Mouse (Mus musculus) midbrain, embryonic 13.5 days (tissue): Measurements from ENCODE around the gene Zfp64. TPM values are rescaled to one million over a fixed set of nuclear protein-coding genes. Genes with fewer than 3 reads are reported as not detected.
A peak's percentile ranks its signal among the peaks of the same experiment; 100 is the strongest.

Source experiments
- ATAC-seq: fragments of 200-750 bp; cut with Nextera tagmentation; 2 replicates; pipeline ENCODE4 v1.8.0; 2017; ENCODE audit warnings: mild to moderate bottlenecking, moderate TSS enrichment, moderate library complexity
- H3K27ac ChIP-seq: fragments of 300-500 bp; sonication (generic); 2 replicates; pipeline ENCODE4 v1.5.1; 2015; ENCODE audit warnings: inconsistent platforms, mild to moderate bottlenecking, moderate library complexity
- H3K27me3 ChIP-seq: fragments of 300-500 bp; sonication (generic); 2 replicates; pipeline ENCODE4 v1.6.1; 2015; ENCODE audit warnings: mild to moderate bottlenecking, inconsistent platforms
- H3K36me3 ChIP-seq: fragments of 300-500 bp; sonication (generic); 2 replicates; pipeline ENCODE4 v1.6.1; 2015; ENCODE audit warnings: mild to moderate bottlenecking, inconsistent platforms
- H3K4me1 ChIP-seq: fragments of 300-500 bp; sonication (generic); replicated peaks from 2 replicates; pipeline ENCODE4 v1.6.1; 2015; ENCODE audit warnings: inconsistent platforms
- H3K4me2 ChIP-seq: fragments of 300-500 bp; sonication (generic); replicated peaks from 2 replicates; pipeline ENCODE4 v1.6.1; 2015; ENCODE audit warnings: moderate library complexity, mild to moderate bottlenecking, inconsistent platforms
- H3K4me3 ChIP-seq: fragments of 300-500 bp; sonication (generic); replicated peaks from 2 replicates; pipeline ENCODE4 v1.5.1; 2015; ENCODE audit warnings: mild to moderate bottlenecking, inconsistent platforms
- H3K9ac ChIP-seq: fragments of 300-500 bp; sonication (generic); replicated peaks from 2 replicates; pipeline ENCODE4 v1.6.1; 2015; ENCODE audit warnings: mild to moderate bottlenecking, inconsistent platforms
- H3K9me3 ChIP-seq: fragments of 300-500 bp; sonication (generic); 2 replicates; pipeline ENCODE4 v1.6.1; 2016; ENCODE audit warnings: mild to moderate bottlenecking, inconsistent platforms
- WGBS: fragments of 180-500 bp; shearing (Covaris S2); methylation state at CpG from one replicate; pipeline ENCODE4 v1.1.7; 2015; 5-methylcytosine and 5-hydroxymethylcytosine counted together
- polyA plus RNA-seq: library from polyadenylated mRNA; unstranded; fragments of >200 nt; fragmentation: Nextera tagmentation; extraction: Ambion mirVana; gene quantifications from 2 replicates; pipeline ENCODE4 v1.2.1, GENCODE M21; 2015

Gene Zfp64
- polyA plus RNA-seq, 1 experiment from 2014 or later, result 42.0 TPM

GRCm38 (mm10) chr2:168882997-168883396 lies 72.4 kb downstream of the Zfp64 start:
- Histone ChIP-seq H3K27me3 (no peaks in the 10 kb centered on the region), H3K9me3 (no peaks in the 10 kb centered on the region), H3K9ac (no peak overlapping the region), H3K27ac (no peak overlapping the region), H3K4me3 (no peak overlapping the region), H3K36me3 (no peaks in the 10 kb centered on the region), H3K4me1 (no peaks in the 10 kb centered on the region), H3K4me2 (no peak overlapping the region)
- ATAC-seq, result no peak
- 94% methylated on average over 1 of the region's 1 CpGs for WGBS

GRCm38 (mm10) chr2:168881927-168882326 lies 73.5 kb downstream of the Zfp64 start:
- no peak overlapping the region for H3K9ac ChIP-seq
- 39% methylated on average over 5 of the region's 5 CpGs for WGBS
- H3K36me3 ChIP-seq, result no peaks in the 10 kb centered on the region
- H3K9me3 ChIP-seq, result no peaks in the 10 kb centered on the region
- no peak for ATAC-seq
- no peak overlapping the region for H3K4me3 ChIP-seq
- no peak overlapping the region for H3K27ac ChIP-seq
- no peak overlapping the region for H3K4me2 ChIP-seq
- H3K27me3 ChIP-seq, result no peaks in the 10 kb centered on the region
- H3K4me1 ChIP-seq, result no peaks in the 10 kb centered on the region

GRCm38 (mm10) chr2:168879573-168879972 lies 75.8 kb downstream of the Zfp64 start:
- Histone ChIP-seq H3K9me3 (no peaks in the 10 kb centered on the region), H3K4me1 (no peaks in the 10 kb centered on the region), H3K4me3 (no peak overlapping the region), H3K9ac (no peak overlapping the region), H3K27me3 (no peaks in the 10 kb centered on the region), H3K36me3 (no peaks in the 10 kb centered on the region), H3K4me2 (no peak overlapping the region), H3K27ac (no peak overlapping the region)
- WGBS, result 86% methylated on average over 10 of the region's 10 CpGs
- no peak for ATAC-seq

- 87% methylated on average over 8 of the region's 8 CpGs for WGBS
- H3K9ac ChIP-seq, result no peak overlapping the region
- no peaks in the 10 kb centered on the region; the same call in 1 of the 2 replicates for H3K4me1 ChIP-seq
- no peak for ATAC-seq
- no peaks in the 10 kb centered on the region for H3K36me3 ChIP-seq
- H3K4me3 ChIP-seq, result no peak overlapping the region
- H3K9me3 ChIP-seq, result no peaks in the 10 kb centered on the region
- no peaks in the 10 kb centered on the region for H3K27me3 ChIP-seq
- no peak overlapping the region for H3K27ac ChIP-seq
- no peak overlapping the region for H3K4me2 ChIP-seq
These were observed 76.7 kb downstream of the Zfp64 start for GRCm38 (mm10) chr2:168878708-168879107.

- H3K4me2 ChIP-seq, result no peak overlapping the region
- WGBS, result 92% methylated on average over 4 of the region's 4 CpGs
- peaks cover 1% of the 10 kb centered on the region; the same call in 1 of the 2 replicates for H3K4me1 ChIP-seq
- H3K4me3 ChIP-seq, result no peak overlapping the region
- no peak overlapping the region for H3K9ac ChIP-seq
- ATAC-seq, result no peak
- H3K27me3 ChIP-seq, result no peaks in the 10 kb centered on the region
- no peaks in the 10 kb centered on the region for H3K36me3 ChIP-seq
- no peak overlapping the region for H3K27ac ChIP-seq
- H3K9me3 ChIP-seq, result no peaks in the 10 kb centered on the region
These were observed 77.2 kb downstream of the Zfp64 start for GRCm38 (mm10) chr2:168878158-168878557.

GRCm38 (mm10) chr2:168876631-168877030 lies 78.8 kb downstream of the Zfp64 start:
- no peaks in the 10 kb centered on the region for H3K36me3 ChIP-seq
- H3K4me3 ChIP-seq, result no peak overlapping the region
- H3K27me3 ChIP-seq, result no peaks in the 10 kb centered on the region
- H3K4me2 ChIP-seq, result no peak overlapping the region
- 93% methylated on average over 10 of the region's 10 CpGs for WGBS
- H3K27ac ChIP-seq, result no peak overlapping the region
- H3K4me1 ChIP-seq, result peaks cover 16% of the 10 kb centered on the region
- H3K9ac ChIP-seq, result no peak overlapping the region
- ATAC-seq, result no peak
- H3K9me3 ChIP-seq, result no peaks in the 10 kb centered on the region

- no peak for ATAC-seq
- no peak overlapping the region for H3K9ac ChIP-seq
- H3K4me1 ChIP-seq, result peaks cover 16% of the 10 kb centered on the region
- H3K36me3 ChIP-seq, result no peaks in the 10 kb centered on the region
- no peak overlapping the region for H3K4me3 ChIP-seq
- H3K27me3 ChIP-seq, result no peaks in the 10 kb centered on the region
- WGBS, result 96% methylated on average over 6 of the region's 6 CpGs
- no peak overlapping the region for H3K4me2 ChIP-seq
- H3K27ac ChIP-seq, result no peak overlapping the region
- no peaks in the 10 kb centered on the region for H3K9me3 ChIP-seq
These were observed 80.9 kb downstream of the Zfp64 start for GRCm38 (mm10) chr2:168874498-168874897.

GRCm38 (mm10) chr2:168871767-168872511 lies 83.4 kb downstream of the Zfp64 start:
- no peaks in the 10 kb centered on the region for H3K36me3 ChIP-seq
- no peak overlapping the region for H3K9ac ChIP-seq
- H3K27me3 ChIP-seq, result no peaks in the 10 kb centered on the region
- no peak overlapping the region for H3K27ac ChIP-seq
- no peaks in the 10 kb centered on the region for H3K9me3 ChIP-seq
- peaks cover 16% of the 10 kb centered on the region for H3K4me1 ChIP-seq
- no peak for ATAC-seq
- peak overlapping the region; percentile 26 for H3K4me2 ChIP-seq
- no peak overlapping the region for H3K4me3 ChIP-seq
- WGBS, result 15% methylated on average over 22 of the region's 22 CpGs

- H3K4me3 ChIP-seq, result no peak overlapping the region
- H3K4me2 ChIP-seq, result no peak overlapping the region
- H3K4me1 ChIP-seq, result peaks cover 16% of the 10 kb centered on the region
- no peak overlapping the region for H3K27ac ChIP-seq
- 59% methylated on average over 4 of the region's 4 CpGs for WGBS
- H3K36me3 ChIP-seq, result no peaks in the 10 kb centered on the region
- H3K9ac ChIP-seq, result no peak overlapping the region
- ATAC-seq, result no peak
- H3K27me3 ChIP-seq, result no peaks in the 10 kb centered on the region
- no peaks in the 10 kb centered on the region for H3K9me3 ChIP-seq
These were observed 84.9 kb downstream of the Zfp64 start for GRCm38 (mm10) chr2:168870480-168870879.

GRCm38 (mm10) chr2:168866942-168867341 lies 88.4 kb downstream of the Zfp64 start:
- Histone ChIP-seq H3K27me3 (no peaks in the 10 kb centered on the region), H3K4me3 (no peak overlapping the region), H3K4me1 (peaks cover 5% of the 10 kb centered on the region), H3K9me3 (no peaks in the 10 kb centered on the region), H3K4me2 (no peak overlapping the region), H3K9ac (no peak overlapping the region), H3K36me3 (no peaks in the 10 kb centered on the region), H3K27ac (no peak overlapping the region)
- 85% methylated on average over 8 of the region's 8 CpGs for WGBS
- no peak for ATAC-seq

- H3K36me3 ChIP-seq, result no peaks in the 10 kb centered on the region
- H3K27me3 ChIP-seq, result no peaks in the 10 kb centered on the region
- H3K9me3 ChIP-seq, result no peaks in the 10 kb centered on the region
- H3K4me3 ChIP-seq, result no peak overlapping the region
- no peak for ATAC-seq
- no peak overlapping the region for H3K9ac ChIP-seq
- WGBS, result 83% methylated on average over 10 of the region's 10 CpGs
- peaks cover 4% of the 10 kb centered on the region; the same call in 1 of the 2 replicates for H3K4me1 ChIP-seq
- H3K4me2 ChIP-seq, result no peak overlapping the region
- H3K27ac ChIP-seq, result no peak overlapping the region
These were observed 89.0 kb downstream of the Zfp64 start for GRCm38 (mm10) chr2:168866436-168866835.

GRCm38 (mm10) chr2:168864905-168865304 lies 90.5 kb downstream of the Zfp64 start:
- Histone ChIP-seq H3K9me3 (no peaks in the 10 kb centered on the region), H3K36me3 (no peaks in the 10 kb centered on the region), H3K27ac (no peak overlapping the region), H3K9ac (no peak overlapping the region), H3K27me3 (no peaks in the 10 kb centered on the region), H3K4me1 (peaks cover 19% of the 10 kb centered on the region), H3K4me2 (no peak overlapping the region), H3K4me3 (no peak overlapping the region)
- ATAC-seq, result no peak
- WGBS, result 84% methylated on average over 5 of the region's 5 CpGs

GRCm38 (mm10) chr2:168862694-168863093 lies 92.7 kb downstream of the Zfp64 start:
- Histone ChIP-seq H3K4me3 (no peak overlapping the region), H3K9me3 (no peaks in the 10 kb centered on the region), H3K4me1 (peaks cover 22% of the 10 kb centered on the region), H3K27me3 (0 out of 2 replicates have a peak, but pooled peaks cover 5% of the 10 kb centered on the region), H3K27ac (no peak overlapping the region), H3K36me3 (no peaks in the 10 kb centered on the region), H3K9ac (no peak overlapping the region), H3K4me2 (no peak overlapping the region)
- WGBS, result 16% methylated on average over 4 of the region's 4 CpGs
- ATAC-seq, result no peak
